Mouse (Mus musculus) thymus, adult 2 months (tissue): ENCODE measurements around the gene Ect2l. TPM values are rescaled to one million over a fixed set of nuclear protein-coding genes. Genes with fewer than 3 reads are reported as not detected.
A peak's percentile ranks its signal among the peaks of the same experiment; 100 is the strongest.

Experiments
- DNase-seq: peaks from one replicate; pipeline ENCODE4 v3.0.0; 2021
- H3K27ac ChIP-seq: fragments of 200-500 bp; 2 replicates; pipeline ENCODE4 v1.5.1; 2012; ENCODE audit warnings: low read length, control low read depth; ENCODE audit not compliant: control insufficient read depth, insufficient read depth
- H3K27me3 ChIP-seq: fragments of 200-500 bp; 2 replicates; pipeline ENCODE4 v1.6.1; 2012; ENCODE audit warnings: mild to moderate bottlenecking, low read length, moderate library complexity, mixed read lengths; ENCODE audit not compliant: control insufficient read depth, insufficient read depth
- H3K36me3 ChIP-seq: fragments of 200-500 bp; 2 replicates; pipeline ENCODE4 v1.6.1; 2012; ENCODE audit warnings: mild to moderate bottlenecking, low read length, moderate library complexity; ENCODE audit not compliant: control insufficient read depth, insufficient read depth
- H3K4me1 ChIP-seq: fragments of 200-500 bp; replicated peaks from 2 replicates; pipeline ENCODE4 v1.6.1; 2012; ENCODE audit warnings: low read length; ENCODE audit not compliant: control insufficient read depth, insufficient read depth
- H3K4me3 ChIP-seq: fragments of 200-500 bp; 2 replicates; pipeline ENCODE4 v1.5.1; 2012; ENCODE audit warnings: mild to moderate bottlenecking, low read length, control low read depth, moderate library complexity; ENCODE audit not compliant: control insufficient read depth, insufficient read depth
- CTCF ChIP-seq: fragments of 200-500 bp; IDR thresholded peaks from 2 replicates; pipeline ENCODE4 v1.5.1; 2012; ENCODE audit warnings: mild to moderate bottlenecking, control low read depth, low read length, moderate library complexity, borderline replicate concordance; ENCODE audit not compliant: control insufficient read depth, poor library complexity, insufficient read depth; ENCODE audit errors: extremely low read depth
- POLR2A ChIP-seq: fragments of 200-500 bp; IDR thresholded peaks from 2 replicates; pipeline ENCODE4 v1.6.1; 2012; ENCODE audit warnings: mild to moderate bottlenecking, low read length, control low read depth, moderate library complexity; ENCODE audit not compliant: control insufficient read depth, poor library complexity, insufficient read depth; ENCODE audit errors: extremely low read depth
- WGBS: fragments of 180-500 bp; shearing (Covaris S2); methylation state at CpG from one replicate; pipeline ENCODE4 v1.1.7; 2018; 5-methylcytosine and 5-hydroxymethylcytosine counted together
- polyA plus RNA-seq: library from polyadenylated mRNA; depleted of rRNA; stranded (reverse); fragments of >200 nt; gene quantifications from 2 replicates; pipeline ENCODE4 v1.2.3, GENCODE M21; 2012

The Ect2l gene
- polyA plus RNA-seq, 1 experiment: 0.22 TPM

GRCm38 (mm10) chr10:18234560-18235401 lies 24.1 kb upstream of the Ect2l start, which contains the start of gene Ccdc28a:
TSS of gene Ccdc28a (minus strand) at chr10:18234998.
- TF ChIP-seq CTCF (0 out of 2 replicates have a peak, but pooled peaks have one; percentile 30), POLR2A (peak; percentile 84)
- Histone ChIP-seq H3K36me3 (no peaks in the 10 kb centered on the region), H3K27me3 (no peaks in the 10 kb centered on the region), H3K27ac (peak within 1 kb of the TSS; percentile 59), H3K4me1 (no peaks in the 10 kb centered on the region; the same call in 1 of the 2 replicates), H3K4me3 (peak within 1 kb of the TSS; percentile 87)
- peak; percentile 96 for DNase-seq
- WGBS: 1% methylated on average over 41 of the region's 41 CpGs

DNA sequence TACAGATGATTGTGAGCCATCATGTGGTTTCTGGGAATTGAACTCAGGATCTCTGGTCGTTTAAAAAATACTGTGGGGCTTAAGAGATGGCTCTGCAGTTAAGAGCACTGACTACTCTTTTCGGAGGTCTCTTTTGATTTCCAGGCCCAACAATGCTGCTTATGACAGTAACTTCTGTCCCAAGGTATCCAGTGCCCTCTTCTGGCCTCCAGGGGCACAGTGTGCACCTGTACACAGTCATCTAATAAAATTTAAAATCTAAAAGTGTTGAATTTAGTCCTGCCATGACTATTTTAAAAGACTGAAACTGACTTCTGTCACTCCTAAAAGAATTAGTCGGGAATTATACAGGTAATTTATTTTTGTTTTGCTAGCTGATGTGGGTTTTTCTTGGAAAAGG lies 23.2 kb upstream of the Ect2l start:
- TF ChIP-seq POLR2A (no peak), CTCF (no peak)
- WGBS: 55% methylated on average over 3 of the region's 3 CpGs
- H3K27ac ChIP-seq: no peak overlapping the region
- H3K27me3 ChIP-seq: no peaks in the 10 kb centered on the region
- no peaks in the 10 kb centered on the region; the same call in 1 of the 2 replicates for H3K4me1 ChIP-seq
- H3K36me3 ChIP-seq: no peaks in the 10 kb centered on the region
- H3K4me3 ChIP-seq: no peak overlapping the region
- DNase-seq: no peak

- Histone ChIP-seq H3K4me3 (no peak overlapping the region), H3K27ac (no peak overlapping the region), H3K4me1 (no peaks in the 10 kb centered on the region), H3K27me3 (no peaks in the 10 kb centered on the region), H3K36me3 (no peaks in the 10 kb centered on the region)
- DNase-seq: no peak
- TF ChIP-seq CTCF (no peak), POLR2A (no peak)
- 98% methylated on average over 3 of the region's 3 CpGs for WGBS
These were observed 13.7 kb upstream of the Ect2l start for GRCm38 (mm10) chr10:18224386-18224785.

- no peaks in the 10 kb centered on the region for H3K36me3 ChIP-seq
- no peaks in the 10 kb centered on the region for H3K4me1 ChIP-seq
- H3K27me3 ChIP-seq: no peaks in the 10 kb centered on the region
- DNase-seq: no peak
- no peak overlapping the region for H3K27ac ChIP-seq
- 97% methylated on average over 10 of the region's 10 CpGs for whole genome bisulfite sequencing
- H3K4me3 ChIP-seq: no peak overlapping the region
- TF ChIP-seq CTCF (no peak), POLR2A (no peak)
These were observed 8.7 kb upstream of the Ect2l start for GRCm38 (mm10) chr10:18219351-18219750.

- no peak for DNase-seq
- H3K36me3 ChIP-seq: no peaks in the 10 kb centered on the region
- TF ChIP-seq POLR2A: no peak
- no peak for TF ChIP-seq CTCF
- no peaks in the 10 kb centered on the region; the same call in 1 of the 2 replicates for H3K4me1 ChIP-seq
- H3K27me3 ChIP-seq: no peaks in the 10 kb centered on the region
- H3K27ac ChIP-seq: no peak overlapping the region
- WGBS: 93% methylated on average over 5 of the region's 5 CpGs
- H3K4me3 ChIP-seq: no peak overlapping the region
These were observed 3.4 kb upstream of the Ect2l start for GRCm38 (mm10) chr10:18214124-18214523.

DNA sequence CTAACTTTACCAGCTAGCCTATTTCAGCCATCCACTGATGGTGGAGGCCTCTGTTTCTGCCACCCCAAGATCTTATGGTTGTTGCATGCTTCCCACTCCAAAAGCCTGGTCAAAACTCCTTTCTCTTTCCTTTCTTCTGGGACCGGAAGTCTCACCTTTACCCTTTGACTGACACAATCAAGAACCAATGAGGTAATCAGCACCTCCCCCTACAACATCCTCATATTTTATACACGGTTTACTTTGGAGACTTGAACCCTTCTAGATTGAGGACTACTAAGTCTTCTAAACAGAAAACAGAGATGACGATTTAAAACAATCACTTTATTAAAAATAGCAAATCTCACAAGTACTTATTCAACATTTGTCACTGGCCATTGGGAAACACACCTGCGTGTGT lies 2.7 kb upstream of the Ect2l start:
- H3K27ac ChIP-seq: no peak overlapping the region
- no peak for DNase-seq
- no peaks in the 10 kb centered on the region; the same call in 1 of the 2 replicates for H3K4me1 ChIP-seq
- no peak overlapping the region for H3K4me3 ChIP-seq
- H3K27me3 ChIP-seq: no peaks in the 10 kb centered on the region
- 91% methylated on average over 4 of the region's 4 CpGs for WGBS
- no peak for TF ChIP-seq CTCF
- no peak for TF ChIP-seq POLR2A
- no peaks in the 10 kb centered on the region for H3K36me3 ChIP-seq

GRCm38 (mm10) chr10:18210119-18210518 lies 571 bp downstream of the Ect2l start:
- TF ChIP-seq CTCF (no peak), POLR2A (no peak)
- Histone ChIP-seq H3K36me3 (no peaks in the 10 kb centered on the region), H3K27me3 (no peaks in the 10 kb centered on the region), H3K4me1 (no peaks in the 10 kb centered on the region; the same call in 1 of the 2 replicates), H3K4me3 (no peak overlapping the region), H3K27ac (no peak overlapping the region)
- no peak for DNase-seq
- WGBS: 80% methylated on average over 6 of the region's 6 CpGs
